Mouse (Mus musculus) cerebellum, adult 2 months (tissue): ENCODE data around the gene Taar9.

ENCODE experiments used
- CTCF ChIP-seq: fragments of 200-500 bp; IDR thresholded peaks from 2 replicates; pipeline ENCODE4 v1.5.1; 2011; ENCODE audit warnings: low read depth, mild to moderate bottlenecking, control low read depth, low read length, moderate library complexity, borderline replicate concordance; ENCODE audit not compliant: insufficient read depth
- POLR2A ChIP-seq: fragments of 200-500 bp; IDR thresholded peaks from 2 replicates; pipeline ENCODE4 v1.6.1; 2011; ENCODE audit warnings: low read length, control low read depth, borderline replicate concordance; ENCODE audit not compliant: insufficient read depth

GRCm38 (mm10) chr10:24158470-24159254 lies 49.3 kb upstream of the Taar9 start:
- TF ChIP-seq POLR2A (no peak), CTCF (no peak)
